Mouse (Mus musculus): Measurements from ENCODE around the gene Gm45623.

Gm45623 gene

GRCm38 (mm10) chr13:56753192-56753951 lies at the start of gene Gm45623:
Gm45623 (minus strand) TSS chr13:56753827.
- no peak for DNase-seq (ENCODE audit: low read depth, low spot score)

GRCm38 (mm10) chr13:56797459-56797858 lies 43.8 kb upstream of the Gm45623 start:
- DNase-seq (ENCODE audit: low read depth, low spot score), result no peak

GRCm38 (mm10) chr13:56795501-56795900 lies 41.9 kb upstream of the Gm45623 start:
- no peak for DNase-seq (ENCODE audit: low read depth, low spot score)

- no peak for DNase-seq (ENCODE audit: low read depth, low spot score)
Observed at GRCm38 (mm10) chr13:56794441-56794840, 40.8 kb upstream of the Gm45623 start.

- no peak for DNase-seq (ENCODE audit: low read depth, low spot score)
Observed at GRCm38 (mm10) chr13:56792844-56793243, 39.2 kb upstream of the Gm45623 start.

GRCm38 (mm10) chr13:56790683-56791082 lies 37.1 kb upstream of the Gm45623 start:
- DNase-seq (ENCODE audit: low read depth, low spot score), result no peak

GRCm38 (mm10) chr13:56782621-56783020 lies 29.0 kb upstream of the Gm45623 start:
- DNase-seq (ENCODE audit: low read depth, low spot score), result no peak

- no peak for DNase-seq (ENCODE audit: low read depth, low spot score)
Observed at GRCm38 (mm10) chr13:56781697-56782096, 28.1 kb upstream of the Gm45623 start.

- no peak for DNase-seq (ENCODE audit: low read depth, low spot score)
Observed at GRCm38 (mm10) chr13:56780746-56781469, 27.3 kb upstream of the Gm45623 start.

GRCm38 (mm10) chr13:56774304-56774703 lies 20.7 kb upstream of the Gm45623 start:
- DNase-seq (ENCODE audit: low read depth, low spot score), result no peak

- DNase-seq (ENCODE audit: low read depth, low spot score), result no peak
Observed at GRCm38 (mm10) chr13:56773262-56773870, 19.7 kb upstream of the Gm45623 start.

GRCm38 (mm10) chr13:56772592-56772991 lies 19.0 kb upstream of the Gm45623 start:
- DNase-seq (ENCODE audit: low read depth, low spot score), result no peak

- DNase-seq (ENCODE audit: low read depth, low spot score), result no peak
Observed at GRCm38 (mm10) chr13:56770786-56771185, 17.2 kb upstream of the Gm45623 start.

GRCm38 (mm10) chr13:56770136-56770578 lies 16.5 kb upstream of the Gm45623 start:
- no peak for DNase-seq (ENCODE audit: low read depth, low spot score)

- DNase-seq (ENCODE audit: low read depth, low spot score), result no peak
Observed at GRCm38 (mm10) chr13:56769431-56769830, 15.8 kb upstream of the Gm45623 start.

- no peak for DNase-seq (ENCODE audit: low read depth, low spot score)
Observed at GRCm38 (mm10) chr13:56766211-56766610, 12.6 kb upstream of the Gm45623 start.

- no peak for DNase-seq (ENCODE audit: low read depth, low spot score)
Observed at GRCm38 (mm10) chr13:56765284-56766032, 11.8 kb upstream of the Gm45623 start.

GRCm38 (mm10) chr13:56762446-56763229 lies 9.0 kb upstream of the Gm45623 start:
- DNase-seq (ENCODE audit: low read depth, low spot score), result no peak

GRCm38 (mm10) chr13:56758492-56758891 lies 4.9 kb upstream of the Gm45623 start:
- DNase-seq (ENCODE audit: low read depth, low spot score), result peak; percentile 43

- no peak for DNase-seq (ENCODE audit: low read depth, low spot score)
Observed at GRCm38 (mm10) chr13:56757201-56757600, 3.6 kb upstream of the Gm45623 start.

- DNase-seq (ENCODE audit: low read depth, low spot score), result no peak
Observed at GRCm38 (mm10) chr13:56755871-56756270, 2.2 kb upstream of the Gm45623 start.
